Mouse (Mus musculus) small intestine, adult 2 months (tissue): ENCODE measurements around the gene Sept4. TPM values are rescaled to one million over a fixed set of nuclear protein-coding genes. Genes with fewer than 3 reads are reported as not detected.

Source experiments
- H3K27ac ChIP-seq: fragments of 200-500 bp; 2 replicates; pipeline ENCODE4 v1.5.1; 2012; ENCODE audit warnings: low read depth, low read length, control low read depth, inconsistent platforms; ENCODE audit not compliant: insufficient read depth
- H3K27me3 ChIP-seq: fragments of 200-500 bp; 2 replicates; pipeline ENCODE4 v1.6.1; 2012; ENCODE audit warnings: mild to moderate bottlenecking, moderate library complexity, low read length, inconsistent platforms; ENCODE audit not compliant: control insufficient read depth, insufficient read depth
- H3K36me3 ChIP-seq: fragments of 200-500 bp; 2 replicates; pipeline ENCODE4 v1.6.1; 2012; ENCODE audit warnings: mild to moderate bottlenecking, low read length, control low read depth, inconsistent platforms; ENCODE audit not compliant: control insufficient read depth, insufficient read depth
- H3K4me1 ChIP-seq: fragments of 200-500 bp; 2 replicates; pipeline ENCODE4 v1.6.1; 2012; ENCODE audit warnings: low read length, inconsistent platforms, mixed read lengths; ENCODE audit not compliant: control insufficient read depth, insufficient read depth, insufficient read length
- H3K4me3 ChIP-seq: fragments of 200-500 bp; 2 replicates; pipeline ENCODE4 v1.5.1; 2012; ENCODE audit warnings: low read depth, mild to moderate bottlenecking, control low read depth, inconsistent platforms, low read length, moderate library complexity
- CTCF ChIP-seq: fragments of 200-500 bp; IDR thresholded peaks from 2 replicates; pipeline ENCODE4 v1.5.1; 2012; ENCODE audit warnings: low read depth, mild to moderate bottlenecking, control low read depth, inconsistent platforms, low read length, moderate library complexity, mixed read lengths; ENCODE audit not compliant: insufficient replicate concordance, insufficient read length; ENCODE audit errors: extremely low read depth
- POLR2A ChIP-seq: fragments of 200-500 bp; IDR thresholded peaks from 2 replicates; pipeline ENCODE4 v1.6.1; 2012; ENCODE audit warnings: low read depth, mild to moderate bottlenecking, control low read depth, inconsistent platforms, low read length, moderate library complexity
- WGBS: fragments of 180-500 bp; shearing (Covaris S2); methylation state at CpG from one replicate; pipeline ENCODE4 v1.1.7; 2018; 5-methylcytosine and 5-hydroxymethylcytosine counted together
- polyA plus RNA-seq: library from polyadenylated mRNA; depleted of rRNA; stranded (reverse); fragments of >200 nt; gene quantifications from 2 replicates; pipeline ENCODE4 v1.2.3, GENCODE M21; 2012

Gene Sept4
- polyA plus RNA-seq, 1 experiment, result 19.8 TPM

DNA sequence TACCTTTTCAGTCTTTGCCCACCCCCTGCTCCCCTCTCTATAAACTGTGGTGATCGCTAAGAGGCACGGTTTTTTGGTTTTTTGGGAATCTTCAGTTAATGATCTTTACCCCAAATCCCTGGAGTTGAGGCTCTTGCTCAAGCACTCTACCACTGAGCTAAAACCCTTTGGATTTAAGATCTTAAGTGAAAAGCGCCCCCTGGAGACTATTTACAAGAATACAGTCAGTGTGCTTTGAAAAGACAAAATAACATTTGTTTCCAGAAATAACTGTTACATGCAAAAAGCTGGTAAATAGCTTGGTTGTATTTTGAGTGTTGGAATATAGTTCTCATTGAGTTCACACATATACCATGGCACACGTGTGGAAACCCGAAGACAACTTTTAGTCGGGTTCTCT, 37.0 kb upstream of the Sept4 start:
- Histone ChIP-seq H3K36me3 (no peaks in the 10 kb centered on the region), H3K27ac (no peak overlapping the region), H3K4me1 (no peaks in the 10 kb centered on the region), H3K4me3 (no peak overlapping the region), H3K27me3 (no peaks in the 10 kb centered on the region)
- TF ChIP-seq CTCF (no peak), POLR2A (no peak)
- 63% methylated on average over 6 of the region's 6 CpGs for WGBS

DNA sequence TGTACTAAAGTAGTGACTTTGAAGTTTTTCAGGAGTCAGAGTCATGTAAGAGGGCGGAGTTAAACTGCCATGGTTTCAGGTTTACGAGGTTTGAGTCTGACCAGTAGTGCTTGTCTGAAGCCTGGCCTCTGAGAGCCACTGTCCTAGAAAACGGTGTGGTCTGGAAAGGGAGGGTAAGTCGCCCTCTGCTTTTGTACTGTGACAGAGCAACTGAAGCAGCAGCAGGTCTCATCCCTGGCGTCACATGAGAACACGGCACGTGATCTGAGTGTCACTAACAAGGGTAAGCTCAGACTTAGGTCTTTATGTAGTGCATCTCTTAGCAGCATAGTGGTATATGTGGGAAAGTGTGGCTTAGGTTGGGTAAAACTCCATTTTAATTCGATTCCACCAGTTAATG, 26.4 kb upstream of the Sept4 start:
- Histone ChIP-seq H3K27ac (no peak overlapping the region), H3K4me3 (no peak overlapping the region), H3K4me1 (no peaks in the 10 kb centered on the region), H3K36me3 (no peaks in the 10 kb centered on the region), H3K27me3 (no peaks in the 10 kb centered on the region)
- WGBS, result 50% methylated on average over 8 of the region's 8 CpGs
- no peak for TF ChIP-seq POLR2A

DNA sequence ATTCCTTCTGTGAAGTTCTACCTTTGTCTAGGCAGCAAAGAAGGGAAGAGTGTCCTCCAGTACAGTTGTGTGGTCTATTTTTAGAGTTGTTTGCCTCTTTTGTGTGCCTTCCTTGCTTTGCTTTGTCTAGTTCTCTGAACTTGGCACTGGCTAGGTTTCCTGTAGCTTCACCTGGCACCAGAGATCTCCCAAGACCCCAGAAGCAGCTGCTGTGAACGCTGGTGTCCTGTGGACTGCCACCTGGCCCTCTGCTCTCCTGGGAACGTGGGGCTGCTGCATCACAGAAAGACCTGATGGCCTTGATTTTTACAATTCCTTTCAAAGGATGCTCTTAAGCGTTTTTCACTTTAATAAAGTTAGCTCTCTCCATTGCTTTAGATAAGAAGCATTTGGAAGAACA, 25.8 kb upstream of the Sept4 start:
- H3K27me3 ChIP-seq, result no peaks in the 10 kb centered on the region
- no peak overlapping the region for H3K4me3 ChIP-seq
- no peak overlapping the region for H3K27ac ChIP-seq
- 35% methylated on average over 3 of the region's 3 CpGs for WGBS
- no peaks in the 10 kb centered on the region for H3K4me1 ChIP-seq
- H3K36me3 ChIP-seq, result no peaks in the 10 kb centered on the region
- no peak for TF ChIP-seq POLR2A

DNA sequence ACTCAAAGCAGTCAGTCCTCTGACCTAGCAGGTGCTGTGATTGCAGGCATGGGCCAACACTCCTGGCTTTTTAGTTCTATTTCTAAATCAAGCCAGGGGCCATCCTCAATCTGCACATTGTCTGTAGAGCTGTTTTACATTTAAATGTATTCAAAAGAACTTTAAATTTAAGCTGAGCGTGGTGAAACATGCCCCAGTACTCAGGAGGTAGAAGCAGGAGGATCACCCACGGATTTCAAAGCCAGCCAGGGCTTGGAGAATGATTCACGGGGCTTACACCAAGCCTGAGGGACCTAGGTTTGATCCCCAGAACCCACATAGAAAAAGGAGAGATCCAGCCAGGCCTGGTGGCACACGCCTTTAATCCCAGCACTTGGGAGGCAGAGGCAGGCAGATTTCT, 15.4 kb upstream of the Sept4 start:
- H3K27me3 ChIP-seq, result no peaks in the 10 kb centered on the region
- no peak overlapping the region for H3K4me3 ChIP-seq
- no peaks in the 10 kb centered on the region for H3K36me3 ChIP-seq
- no peak overlapping the region for H3K27ac ChIP-seq
- TF ChIP-seq CTCF (no peak), POLR2A (no peak)
- no peaks in the 10 kb centered on the region; the same call in 1 of the 2 replicates for H3K4me1 ChIP-seq
- WGBS, result 89% methylated on average over 4 of the region's 4 CpGs

DNA sequence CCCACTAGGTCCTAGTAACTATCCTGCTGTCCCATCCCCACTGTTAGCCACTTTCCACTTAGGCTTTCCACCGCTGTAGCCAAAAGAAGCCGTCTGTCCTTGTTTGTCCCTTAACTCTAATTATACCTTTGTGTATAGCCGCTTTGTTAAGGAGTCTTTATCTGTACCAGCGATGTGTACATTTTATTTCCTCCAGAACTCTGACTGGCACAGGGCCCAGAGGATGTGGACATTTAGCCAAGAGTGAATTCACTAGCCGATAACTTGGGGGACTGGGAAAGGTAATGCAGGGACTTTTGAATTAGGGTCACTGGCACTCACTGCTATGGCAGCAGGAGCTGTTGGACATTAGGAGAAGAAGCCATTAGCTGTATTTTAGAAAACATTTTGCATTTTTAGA, 14.3 kb upstream of the Sept4 start:
- TF ChIP-seq POLR2A, result no peak
- no peak for TF ChIP-seq CTCF
- 10% methylated on average over 5 of the region's 5 CpGs for WGBS
- H3K4me3 ChIP-seq, result no peak overlapping the region
- no peaks in the 10 kb centered on the region; the same call in 1 of the 2 replicates for H3K4me1 ChIP-seq
- no peaks in the 10 kb centered on the region for H3K36me3 ChIP-seq
- 0 out of 2 replicates have a peak overlapping the region, but pooled peaks have one; percentile 9 for H3K27ac ChIP-seq
- H3K27me3 ChIP-seq, result no peaks in the 10 kb centered on the region

DNA sequence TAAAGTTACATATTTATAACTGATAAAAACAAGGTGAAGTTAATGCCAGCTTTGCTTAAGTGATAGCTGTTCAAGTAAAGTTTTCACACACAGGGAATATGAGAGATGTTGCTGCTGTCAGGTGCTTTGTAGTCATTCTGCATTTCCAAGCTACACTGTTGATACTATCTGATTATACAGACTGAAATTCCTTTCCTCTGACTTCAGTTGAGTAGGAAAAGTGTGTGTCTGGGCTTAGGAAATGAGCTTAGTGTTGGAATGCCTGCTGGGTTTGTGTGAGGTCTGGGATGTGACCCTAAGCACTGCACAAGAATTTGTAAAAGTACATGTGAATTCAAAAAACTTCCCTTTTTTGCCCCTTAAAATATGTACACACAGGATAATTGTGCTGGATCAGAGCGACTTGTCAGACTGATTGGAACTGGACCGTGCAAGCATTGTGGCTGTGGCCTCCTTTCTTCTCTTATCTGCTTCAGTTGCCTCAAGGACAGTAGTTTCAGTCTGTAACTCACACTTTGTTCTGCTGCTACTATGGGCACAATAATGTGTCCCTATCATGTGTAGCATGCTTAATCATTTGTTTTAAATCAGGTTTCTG, 13.5 kb upstream of the Sept4 start:
- no peak overlapping the region for H3K4me3 ChIP-seq
- WGBS, result 38% methylated on average over 2 of the region's 2 CpGs
- no peaks in the 10 kb centered on the region for H3K27me3 ChIP-seq
- no peak overlapping the region for H3K27ac ChIP-seq
- no peaks in the 10 kb centered on the region; the same call in 1 of the 2 replicates for H3K4me1 ChIP-seq
- TF ChIP-seq CTCF (no peak), POLR2A (no peak)
- no peaks in the 10 kb centered on the region for H3K36me3 ChIP-seq

DNA sequence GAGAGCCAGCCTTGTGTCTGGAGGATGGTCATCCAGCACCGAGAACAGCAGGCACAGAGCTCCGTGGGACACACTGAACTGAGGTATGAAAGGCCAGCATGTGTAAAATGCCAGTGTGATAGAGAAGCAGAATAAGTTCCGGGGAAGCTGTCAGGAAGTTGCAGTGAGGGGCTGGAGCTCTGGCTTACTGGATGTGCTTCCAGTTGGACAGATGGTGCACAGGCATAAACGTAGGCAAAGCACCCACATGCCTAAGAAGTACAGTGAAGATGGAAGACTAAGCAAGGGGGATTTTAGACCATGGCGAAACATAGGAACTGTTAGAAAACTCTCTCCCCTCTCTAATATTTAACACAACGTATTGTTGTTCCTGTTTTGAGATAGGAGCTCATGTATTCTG, 7.5 kb upstream of the Sept4 start:
- H3K4me1 ChIP-seq, result no peaks in the 10 kb centered on the region
- no peaks in the 10 kb centered on the region for H3K27me3 ChIP-seq
- TF ChIP-seq POLR2A, result no peak
- TF ChIP-seq CTCF, result no peak
- no peak overlapping the region for H3K27ac ChIP-seq
- no peaks in the 10 kb centered on the region for H3K36me3 ChIP-seq
- no peak overlapping the region for H3K4me3 ChIP-seq
- WGBS, result 68% methylated on average over 6 of the region's 6 CpGs

DNA sequence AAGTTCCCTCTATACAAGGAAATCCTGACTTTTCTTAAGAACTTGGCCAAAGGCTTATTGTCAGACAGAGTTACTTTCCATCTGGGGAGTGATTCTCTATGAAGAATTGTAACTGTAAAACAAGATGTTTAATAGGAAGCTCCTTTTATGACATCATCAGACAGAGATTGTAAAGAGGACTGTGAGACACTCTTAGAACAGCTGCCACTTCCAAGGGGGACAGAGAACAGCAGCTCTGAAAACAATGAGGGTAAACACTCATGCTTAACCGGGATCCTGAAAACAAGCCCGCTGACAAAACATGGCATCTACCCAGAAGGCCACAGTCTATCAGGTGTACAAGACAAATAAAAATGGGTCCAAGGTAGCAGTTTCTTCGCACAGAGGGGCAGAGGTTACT, 2.2 kb upstream of the Sept4 start, which contains the start of gene Gm11492:
Gene Gm11492 (plus strand): TSS at position 153 of the 400 bp plus-strand sequence.
- no peaks in the 10 kb centered on the region for H3K36me3 ChIP-seq
- H3K27me3 ChIP-seq, result 0 out of 2 replicates have a peak, but pooled peaks cover under 1% of the 10 kb centered on the region
- TF ChIP-seq POLR2A (no peak), CTCF (no peak)
- no peak within 1 kb of the TSS for H3K4me3 ChIP-seq
- WGBS, result 30% methylated on average over 3 of the region's 3 CpGs
- no peak within 1 kb of the TSS for H3K27ac ChIP-seq
- no peaks in the 10 kb centered on the region for H3K4me1 ChIP-seq
